In genomic region chr12:83427601-83428000, GRCm38 (mm10) we compare ENCODE assay signal across 17 mouse cellular contexts. TPM values are rescaled to one million over a fixed set of nuclear protein-coding genes. Genes with fewer than 3 reads are reported as not detected.
DNase-seq lines count a peak whose midpoint lies in the region; ATAC-seq lines count a peak whose summit lies in the region.
"Had no signal": no experiment of that assay in that cellular context is flagged by ENCODE, and none has a peak within 500 bp of the region (broad histone marks: within the 10 kb centered on the region; RNA-seq: fewer than 3 reads in every experiment).

No protein-coding gene starts in this region.

- peak; percentile 36 for DNase-seq in embryo, embryonic 10.5 days (ENCODE audit: low spot score)
- DNase-seq in embryo, embryonic 10 days (ENCODE audit: low spot score), result no peak
- no peak for DNase-seq in midbrain, embryonic 10.5 days (ENCODE audit: low spot score)
- DNase-seq in midbrain, embryonic 14.5 days, result no peak
- DNase-seq in adrenal gland, postnatal 10 days, result no peak
- DNase-seq in left cerebral cortex, postnatal 36 days (ENCODE audit: low spot score in 2 of 2), result no peak
- DNase-seq: cerebellum, postnatal 10 days; gastrocnemius, postnatal 36 days; kidney, postnatal 4 days; lung, adult 2 months; retina, postnatal 1 day had no signal

- no peak overlapping the region for H3K4me2 ChIP-seq in midbrain, embryonic 14.5 days (ENCODE audit: low read length)
- H3K4me2 ChIP-seq: embryonic facial prominence, embryonic 15.5 days; heart, embryonic 15.5 days; hindbrain, embryonic 15.5 days; midbrain, embryonic 11.5 days had no signal

- H3K4me1 ChIP-seq in midbrain, embryonic 10.5 days, result peaks cover 50% of the 10 kb centered on the region
- peaks cover 26% of the 10 kb centered on the region; the same call in 1 of the 2 replicates for H3K4me1 ChIP-seq in midbrain, embryonic 14.5 days (ENCODE audit: control insufficient read depth, insufficient read depth, low read length)

- H3K9ac ChIP-seq in midbrain, embryonic 14.5 days (replicated peaks; ENCODE audit: low read length), result no peak overlapping the region
- H3K9ac ChIP-seq: embryonic facial prominence, embryonic 15.5 days; heart, embryonic 15.5 days; hindbrain, embryonic 15.5 days had no signal

- no peak for ATAC-seq in midbrain, embryonic 14.5 days (ENCODE audit: low FRiP score, low TSS enrichment)
- peak; percentile 59 for ATAC-seq in erythroid progenitor cell, adult 5-6 weeks (replicated peaks; ENCODE audit: low FRiP score, poor library complexity, severe bottlenecking)
- peak; percentile 68 for ATAC-seq in megakaryocyte progenitor cell, adult 5-6 weeks (replicated peaks; ENCODE audit: poor library complexity)

- H3K27me3 ChIP-seq in midbrain, embryonic 10.5 days (ENCODE audit: low read depth, poor library complexity, severe bottlenecking), result no peaks in the 10 kb centered on the region
- no peaks in the 10 kb centered on the region for H3K27me3 ChIP-seq in midbrain, embryonic 14.5 days (ENCODE audit: control insufficient read depth, insufficient read depth, low read length)
- H3K27me3 ChIP-seq: embryonic facial prominence, embryonic 15.5 days; heart, embryonic 15.5 days; hindbrain, embryonic 15.5 days had no signal

- intact Hi-C loops in left cerebral cortex, postnatal 36 days (cut with DNase I), result no loop called here

- H3K27ac ChIP-seq in midbrain, embryonic 10.5 days (replicated peaks), result peak overlapping the region; percentile 74
- H3K27ac ChIP-seq in midbrain, embryonic 14.5 days (replicated peaks; ENCODE audit: low read depth, low read length), result no peak overlapping the region
- H3K27ac ChIP-seq: embryonic facial prominence, embryonic 15.5 days; heart, embryonic 15.5 days; hindbrain, embryonic 15.5 days had no signal

- WGBS in midbrain, embryonic 10.5 days, result 68% methylated on average over 4 of the region's 4 CpGs
- 62% methylated on average over 4 of the region's 4 CpGs for WGBS in midbrain, embryonic 14.5 days

- H3K9me3 ChIP-seq in midbrain, embryonic 10.5 days (replicated peaks), result no peaks in the 10 kb centered on the region
- no peaks in the 10 kb centered on the region for H3K9me3 ChIP-seq in midbrain, embryonic 14.5 days (ENCODE audit: control insufficient read depth, low read length)
- H3K9me3 ChIP-seq: embryonic facial prominence, embryonic 15.5 days; heart, embryonic 15.5 days; hindbrain, embryonic 15.5 days had no signal

- H3K4me3 ChIP-seq in midbrain, embryonic 10.5 days, result no peak overlapping the region
- H3K4me3 ChIP-seq in midbrain, embryonic 14.5 days (replicated peaks; ENCODE audit: low read depth, low read length), result no peak overlapping the region
- H3K4me3 ChIP-seq: embryonic facial prominence, embryonic 15.5 days; heart, embryonic 15.5 days; hindbrain, embryonic 15.5 days had no signal

- H3K36me3 ChIP-seq in midbrain, embryonic 10.5 days, result no peaks in the 10 kb centered on the region
- H3K36me3 ChIP-seq in midbrain, embryonic 14.5 days (ENCODE audit: control insufficient read depth, insufficient read depth, low read length), result no peaks in the 10 kb centered on the region
- H3K36me3 ChIP-seq: embryonic facial prominence, embryonic 15.5 days; heart, embryonic 15.5 days; hindbrain, embryonic 15.5 days had no signal

RNA-seq across cellular contexts. Expression of gene Dpf3, which starts 59.9 kb away (rescaled TPM):
- polyA plus RNA-seq in midbrain, embryonic 10.5 days (2016; fragmentation: Nextera tagmentation; extraction: Ambion mirVana), result 6.4 and 9.5 TPM in 2 replicates
- 28.9 and 30.1 TPM in 2 replicates for polyA plus RNA-seq in midbrain, embryonic 14.5 days (2014; fragmentation: Nextera tagmentation; extraction: Ambion mirVana)
- total RNA-seq in erythroid progenitor cell, adult 5-6 weeks (2015; ENCODE audit: low replicate concordance), result 40.7 and 45.0 TPM in 2 replicates
- 152 and 194 TPM in 2 replicates for total RNA-seq in erythroid progenitor cell, adult 5-6 weeks (2017; ENCODE audit: low replicate concordance)
- 2.8 TPM in 1 of 2 replicates, not detected in the other for total RNA-seq in megakaryocyte progenitor cell, adult 5-6 weeks (2015)
- 2.1 TPM in 2 replicates for total RNA-seq in megakaryocyte progenitor cell, adult 5-6 weeks (2017)
- 10 to 100 TPM in 1 of 2 experiments, 1 to 10 TPM in 1; 9.2 to 12.7 TPM for total RNA-seq in adrenal gland, postnatal 10 days (2021)
- 1 to 10 TPM; 4.4 to 7.8 TPM for total RNA-seq in left cerebral cortex, postnatal 36 days (2021)
